Mouse (Mus musculus) embryonic facial prominence, embryonic 14.5 days (tissue): ENCODE results near the gene 2310039H08Rik. TPM values are rescaled to one million over a fixed set of nuclear protein-coding genes. Genes with fewer than 3 reads are reported as not detected.

Source experiments
- ATAC-seq: fragments of 200-750 bp; cut with Nextera tagmentation; 2 replicates; pipeline ENCODE4 v1.8.0; 2017; ENCODE audit warnings: low read depth, moderate number of reproducible peaks, moderate TSS enrichment
- DNase-seq: peaks from one replicate; pipeline ENCODE4 v3.0.0-alpha.2; 2015; ENCODE audit warnings: low spot score
- H3K27ac ChIP-seq: fragments of 300-500 bp; sonication (generic); replicated peaks from 2 replicates; pipeline ENCODE4 v1.5.1; 2014; ENCODE audit warnings: low read depth, mild to moderate bottlenecking, low read length, moderate library complexity
- H3K27me3 ChIP-seq: fragments of 300-500 bp; sonication (generic); replicated peaks from 2 replicates; pipeline ENCODE4 v1.6.1; 2014; ENCODE audit warnings: low read length; ENCODE audit not compliant: control insufficient read depth, insufficient read depth
- H3K36me3 ChIP-seq: fragments of 300-500 bp; sonication (generic); 2 replicates; pipeline ENCODE4 v1.6.1; 2014; ENCODE audit warnings: low read length, mixed read lengths; ENCODE audit not compliant: control insufficient read depth, insufficient read depth
- H3K4me1 ChIP-seq: fragments of 300-500 bp; sonication (generic); 2 replicates; pipeline ENCODE4 v1.6.1; 2014; ENCODE audit warnings: antibody characterized with exemption, low read length; ENCODE audit not compliant: control insufficient read depth, insufficient read depth
- H3K4me2 ChIP-seq: fragments of 300-500 bp; sonication (generic); 2 replicates; pipeline ENCODE4 v1.6.1; 2014; ENCODE audit warnings: low read depth, mild to moderate bottlenecking, low read length, moderate library complexity, mixed read lengths
- H3K4me3 ChIP-seq: fragments of 300-500 bp; sonication (generic); 2 replicates; pipeline ENCODE4 v1.5.1; 2014; ENCODE audit warnings: low read depth, mild to moderate bottlenecking, low read length
- H3K9ac ChIP-seq: fragments of 300-500 bp; sonication (generic); 2 replicates; pipeline ENCODE4 v1.6.1; 2014; ENCODE audit warnings: low read depth, mild to moderate bottlenecking, low read length, moderate library complexity, mixed read lengths
- H3K9me3 ChIP-seq: fragments of 300-500 bp; sonication (generic); 2 replicates; pipeline ENCODE4 v1.6.1; 2016; ENCODE audit warnings: low read length; ENCODE audit not compliant: control insufficient read depth
- WGBS: fragments of 180-500 bp; shearing (Covaris S2); extraction: QIAGEN DNeasy Blood & Tissue Kit; methylation state at CpG from one replicate; pipeline ENCODE4 v1.1.7; 2014; 5-methylcytosine and 5-hydroxymethylcytosine counted together
- polyA plus RNA-seq: library from polyadenylated mRNA; unstranded; fragments of >200 nt; fragmentation: Nextera tagmentation; extraction: Ambion mirVana; gene quantifications from 2 replicates; pipeline ENCODE4 v1.2.1, GENCODE M21; 2014

Gene 2310039H08Rik
- polyA plus RNA-seq, 1 experiment from 2014 or later = 86.2 TPM

GRCm38 (mm10) chr17:46734055-46734454 lies 38.4 kb upstream of the 2310039H08Rik start:
- WGBS = 96% methylated on average over 3 of the region's 3 CpGs
- Histone ChIP-seq H3K27ac (no peak overlapping the region), H3K9ac (no peak overlapping the region), H3K9me3 (no peaks in the 10 kb centered on the region), H3K4me3 (no peak overlapping the region), H3K4me2 (no peak overlapping the region), H3K36me3 (peaks cover 30% of the 10 kb centered on the region), H3K4me1 (no peaks in the 10 kb centered on the region), H3K27me3 (peaks cover 3% of the 10 kb centered on the region; the same call in 1 of the 2 replicates)
- DNase-seq (no peak), ATAC-seq (no peak)

DNA sequence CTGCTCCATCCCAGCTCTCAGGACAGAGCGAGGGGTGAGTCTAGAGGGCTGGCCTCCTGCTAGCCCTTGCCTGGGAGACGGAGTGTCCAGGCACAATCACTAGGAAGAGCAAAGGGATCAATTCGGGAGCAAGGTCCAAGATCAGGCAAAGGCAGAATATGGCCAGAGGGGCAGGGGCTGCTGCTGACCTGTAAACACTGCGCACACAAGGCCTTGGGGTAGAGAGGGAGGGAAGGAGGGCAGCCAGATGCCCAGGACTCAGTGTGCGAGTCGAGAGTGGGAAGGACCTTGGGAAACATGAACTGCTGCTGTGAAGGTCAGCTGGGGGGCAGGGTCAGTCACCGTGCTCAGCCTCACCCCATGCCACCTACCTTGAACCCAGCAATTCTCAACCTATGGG lies 37.1 kb upstream of the 2310039H08Rik start:
- 86% methylated on average over 7 of the region's 7 CpGs for WGBS
- DNase-seq (no peak), ATAC-seq (no peak)
- no peak overlapping the region for H3K4me3 ChIP-seq
- H3K36me3 ChIP-seq = peaks cover 30% of the 10 kb centered on the region
- no peak overlapping the region for H3K4me2 ChIP-seq
- H3K9ac ChIP-seq = no peak overlapping the region
- no peaks in the 10 kb centered on the region for H3K9me3 ChIP-seq
- no peak overlapping the region for H3K27ac ChIP-seq
- H3K27me3 ChIP-seq = no peaks in the 10 kb centered on the region
- no peaks in the 10 kb centered on the region for H3K4me1 ChIP-seq

DNA sequence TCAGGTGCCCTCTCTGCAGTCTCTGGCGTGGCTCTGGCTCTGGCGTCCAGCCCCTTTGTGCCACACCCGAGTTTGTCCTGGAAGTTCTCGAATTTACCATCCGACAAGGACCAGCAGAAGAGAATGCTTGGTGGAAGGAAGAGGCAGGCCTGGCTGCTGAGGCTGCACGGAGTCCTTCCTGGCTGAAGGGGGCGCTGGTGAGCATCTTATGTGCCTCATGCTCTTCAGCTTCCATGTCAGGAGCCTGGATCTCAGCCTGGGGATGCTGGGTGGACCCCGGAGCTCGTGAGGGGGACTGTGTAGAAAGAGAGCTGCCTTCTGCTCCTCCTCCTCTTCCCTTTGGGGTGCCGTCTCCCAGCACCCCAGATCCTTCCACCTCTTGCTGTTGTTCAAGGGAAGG lies 36.3 kb upstream of the 2310039H08Rik start:
- WGBS = 78% methylated on average over 5 of the region's 10 CpGs
- no peaks in the 10 kb centered on the region for H3K4me1 ChIP-seq
- no peaks in the 10 kb centered on the region for H3K27me3 ChIP-seq
- H3K4me3 ChIP-seq = no peak overlapping the region
- no peak overlapping the region for H3K27ac ChIP-seq
- ATAC-seq (no peak), DNase-seq (no peak)
- H3K9ac ChIP-seq = no peak overlapping the region
- H3K36me3 ChIP-seq = peaks cover 30% of the 10 kb centered on the region
- no peak overlapping the region for H3K4me2 ChIP-seq
- H3K9me3 ChIP-seq = no peaks in the 10 kb centered on the region

GRCm38 (mm10) chr17:46741305-46741704 lies 31.1 kb upstream of the 2310039H08Rik start:
- no peak overlapping the region for H3K27ac ChIP-seq
- no peak overlapping the region for H3K4me3 ChIP-seq
- 92% methylated on average over 6 of the region's 6 CpGs for WGBS
- no peaks in the 10 kb centered on the region for H3K9me3 ChIP-seq
- ATAC-seq = no peak
- no peak overlapping the region for H3K9ac ChIP-seq
- H3K4me1 ChIP-seq = no peaks in the 10 kb centered on the region
- DNase-seq = no peak
- no peak overlapping the region for H3K4me2 ChIP-seq
- peaks cover 39% of the 10 kb centered on the region for H3K36me3 ChIP-seq
- no peaks in the 10 kb centered on the region for H3K27me3 ChIP-seq

DNA sequence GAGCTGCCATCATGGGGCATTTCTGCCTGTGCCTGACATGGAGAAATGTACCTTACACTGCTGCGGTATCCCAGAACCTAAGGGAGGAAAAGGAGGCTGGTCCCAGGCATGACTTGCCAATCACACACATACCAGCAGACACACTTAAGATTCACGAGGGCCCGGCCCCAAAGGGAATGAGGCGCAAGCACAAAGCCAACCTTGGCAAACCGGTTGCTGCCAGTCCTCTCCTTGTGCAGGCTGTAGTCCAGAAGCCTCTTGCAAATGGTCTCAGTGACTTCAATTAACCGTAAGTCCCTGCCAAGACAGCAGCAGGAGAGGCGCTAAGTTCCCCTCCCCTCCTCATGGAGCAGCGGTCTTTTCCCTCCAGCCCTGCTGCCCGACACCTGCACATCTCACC lies 29.4 kb upstream of the 2310039H08Rik start:
- Histone ChIP-seq H3K9me3 (no peaks in the 10 kb centered on the region), H3K4me2 (no peak overlapping the region), H3K27me3 (no peaks in the 10 kb centered on the region), H3K4me1 (no peaks in the 10 kb centered on the region), H3K27ac (no peak overlapping the region), H3K36me3 (peaks cover 31% of the 10 kb centered on the region), H3K9ac (no peak overlapping the region), H3K4me3 (no peak overlapping the region)
- ATAC-seq = no peak
- 93% methylated on average over 9 of the region's 9 CpGs for WGBS
- no peak for DNase-seq

GRCm38 (mm10) chr17:46745506-46745905 lies 26.9 kb upstream of the 2310039H08Rik start:
- Histone ChIP-seq H3K4me3 (no peak overlapping the region), H3K27me3 (no peaks in the 10 kb centered on the region), H3K27ac (no peak overlapping the region), H3K4me2 (no peak overlapping the region), H3K36me3 (peaks cover 31% of the 10 kb centered on the region), H3K4me1 (no peaks in the 10 kb centered on the region), H3K9me3 (no peaks in the 10 kb centered on the region), H3K9ac (no peak overlapping the region)
- ATAC-seq = no peak
- no peak for DNase-seq
- 90% methylated on average over 2 of the region's 2 CpGs for WGBS

- ATAC-seq = no peak
- Histone ChIP-seq H3K4me3 (no peak overlapping the region), H3K9me3 (no peaks in the 10 kb centered on the region), H3K27ac (no peak overlapping the region), H3K4me1 (peaks cover 5% of the 10 kb centered on the region; the same call in 1 of the 2 replicates), H3K4me2 (no peak overlapping the region), H3K9ac (no peak overlapping the region), H3K27me3 (no peaks in the 10 kb centered on the region), H3K36me3 (peaks cover 30% of the 10 kb centered on the region)
- no peak for DNase-seq
- 83% methylated on average over 8 of the region's 8 CpGs for WGBS
These were observed 25.2 kb upstream of the 2310039H08Rik start for GRCm38 (mm10) chr17:46747234-46747633.

- WGBS = 96% methylated on average over 2 of the region's 2 CpGs
- no peaks in the 10 kb centered on the region for H3K9me3 ChIP-seq
- ATAC-seq (no peak), DNase-seq (no peak)
- no peak overlapping the region for H3K27ac ChIP-seq
- peaks cover 24% of the 10 kb centered on the region for H3K36me3 ChIP-seq
- H3K4me1 ChIP-seq = peaks cover 9% of the 10 kb centered on the region; the same call in 1 of the 2 replicates
- no peaks in the 10 kb centered on the region for H3K27me3 ChIP-seq
- no peak overlapping the region for H3K4me3 ChIP-seq
- no peak overlapping the region for H3K4me2 ChIP-seq
- H3K9ac ChIP-seq = no peak overlapping the region
These were observed 24.6 kb upstream of the 2310039H08Rik start for GRCm38 (mm10) chr17:46747806-46748205.

GRCm38 (mm10) chr17:46749282-46749681 lies 23.2 kb upstream of the 2310039H08Rik start:
- H3K4me1 ChIP-seq = peaks cover 9% of the 10 kb centered on the region; the same call in 1 of the 2 replicates
- H3K36me3 ChIP-seq = peaks cover 11% of the 10 kb centered on the region
- DNase-seq (no peak), ATAC-seq (no peak)
- H3K27me3 ChIP-seq = no peaks in the 10 kb centered on the region
- no peaks in the 10 kb centered on the region for H3K9me3 ChIP-seq
- no peak overlapping the region for H3K4me3 ChIP-seq
- no peak overlapping the region for H3K9ac ChIP-seq
- WGBS = 94% methylated on average over 5 of the region's 5 CpGs
- no peak overlapping the region for H3K4me2 ChIP-seq
- no peak overlapping the region for H3K27ac ChIP-seq
